Mouse (Mus musculus) T-helper 1 cell (primary cell): ENCODE data around the gene Pnkp.
"Not testable (repeated sequence)": the region's sequence is repeated elsewhere in the genome, so short reads cannot be mapped to it uniquely, and the experiment has no call there.

Experiments used
- in situ Hi-C: fragments of 300-600 bp; cut with MboI, MseI; formaldehyde crosslinking; loops from one replicate; pipeline ENCODE4 v1.15.1; 2025; ENCODE audit warnings: high pct_unique_total_duplicates

The Pnkp gene

GRCm38 (mm10) chr7:44868919-44869696 is 12.2 kb downstream of the Pnkp start:
- in situ Hi-C loops: no loop called here

GRCm38 (mm10) chr7:44869697-44870528 is 13.0 kb downstream of the Pnkp start, which contains the start of gene Ptov1:
TSS of gene Ptov1 (minus strand) at chr7:44869788.
- in situ Hi-C loops: no loop called here

GRCm38 (mm10) chr7:44870614-44871013 is 13.7 kb downstream of the Pnkp start:
- in situ Hi-C loops: no loop called here

- in situ Hi-C loops: no loop called here
Observed at GRCm38 (mm10) chr7:44871181-44871580, 14.2 kb downstream of the Pnkp start.

- in situ Hi-C loops: not testable (repeated sequence)
Observed at GRCm38 (mm10) chr7:44871774-44872173, 14.8 kb downstream of the Pnkp start.

GRCm38 (mm10) chr7:44877833-44878232 is 20.9 kb downstream of the Pnkp start:
- in situ Hi-C loops: no loop called here

GRCm38 (mm10) chr7:44883036-44883435 is 26.1 kb downstream of the Pnkp start:
- in situ Hi-C loops: loop anchor here (5.0 kb wide), 1 partner anchor 74 kb away; no protein-coding TSS in a partner anchor

GRCm38 (mm10) chr7:44884637-44885036 is 27.7 kb downstream of the Pnkp start:
- in situ Hi-C loops: loop anchor here (5.0 kb wide), 1 partner anchor 73 kb away; no protein-coding TSS in a partner anchor

- in situ Hi-C loops: no loop called here
Observed at GRCm38 (mm10) chr7:44886964-44887363, 30.0 kb downstream of the Pnkp start.

GRCm38 (mm10) chr7:44888256-44889105 is 31.5 kb downstream of the Pnkp start:
- in situ Hi-C loops: no loop called here

- in situ Hi-C loops: loop anchor here (10.0 kb wide), 1 partner anchor 815 kb away; the partner anchor contains the start of gene Dbp
Observed at GRCm38 (mm10) chr7:44890180-44890579, 33.2 kb downstream of the Pnkp start.

- in situ Hi-C loops: loop anchor here (10.0 kb wide), 1 partner anchor 814 kb away; the partner anchor contains the start of gene Dbp
Observed at GRCm38 (mm10) chr7:44890737-44891136, 33.8 kb downstream of the Pnkp start.

- in situ Hi-C loops: loop anchor here (10.0 kb wide), 1 partner anchor 813 kb away; the partner anchor contains the start of gene Dbp
Observed at GRCm38 (mm10) chr7:44891611-44892010, 34.7 kb downstream of the Pnkp start.

GRCm38 (mm10) chr7:44892276-44892921 is 35.5 kb downstream of the Pnkp start, which contains the start of gene Med25:
TSS of gene Med25 (minus strand) at chr7:44892712.
- in situ Hi-C loops: loop anchor here (10.0 kb wide), 1 partner anchor 812 kb away; the partner anchor contains the start of gene Dbp

- in situ Hi-C loops: loop anchor here (10.0 kb wide), 1 partner anchor 812 kb away; the partner anchor contains the start of gene Dbp
Observed at GRCm38 (mm10) chr7:44893197-44893596, 36.3 kb downstream of the Pnkp start.

GRCm38 (mm10) chr7:44894175-44894574 is 37.2 kb downstream of the Pnkp start:
- in situ Hi-C loops: loop anchor here (10.0 kb wide), 1 partner anchor 811 kb away; the partner anchor contains the start of gene Dbp

- in situ Hi-C loops: loop anchor here (10.0 kb wide), 1 partner anchor 810 kb away; the partner anchor contains the start of gene Dbp
Observed at GRCm38 (mm10) chr7:44895206-44895592, 38.3 kb downstream of the Pnkp start.

- in situ Hi-C loops: loop anchor here (10.0 kb wide), 1 partner anchor 809 kb away; the partner anchor contains the start of gene Dbp
Observed at GRCm38 (mm10) chr7:44895593-44896434, 38.9 kb downstream of the Pnkp start, which contains the start of gene Fuz. TSS of gene Fuz (plus strand) at chr7:44896079.

GRCm38 (mm10) chr7:44896499-44896898 is 39.6 kb downstream of the Pnkp start:
- in situ Hi-C loops: loop anchor here (10.0 kb wide), 1 partner anchor 808 kb away; the partner anchor contains the start of gene Dbp
